Mouse (Mus musculus) embryo, embryonic 11.5 days (tissue): Measurements from ENCODE around the gene Pctp.

Experiments
- DNase-seq: peaks from one replicate; pipeline ENCODE4 v3.0.0-alpha.2; 2012; ENCODE audit warnings: low read depth, low spot score

Pctp gene

DNA sequence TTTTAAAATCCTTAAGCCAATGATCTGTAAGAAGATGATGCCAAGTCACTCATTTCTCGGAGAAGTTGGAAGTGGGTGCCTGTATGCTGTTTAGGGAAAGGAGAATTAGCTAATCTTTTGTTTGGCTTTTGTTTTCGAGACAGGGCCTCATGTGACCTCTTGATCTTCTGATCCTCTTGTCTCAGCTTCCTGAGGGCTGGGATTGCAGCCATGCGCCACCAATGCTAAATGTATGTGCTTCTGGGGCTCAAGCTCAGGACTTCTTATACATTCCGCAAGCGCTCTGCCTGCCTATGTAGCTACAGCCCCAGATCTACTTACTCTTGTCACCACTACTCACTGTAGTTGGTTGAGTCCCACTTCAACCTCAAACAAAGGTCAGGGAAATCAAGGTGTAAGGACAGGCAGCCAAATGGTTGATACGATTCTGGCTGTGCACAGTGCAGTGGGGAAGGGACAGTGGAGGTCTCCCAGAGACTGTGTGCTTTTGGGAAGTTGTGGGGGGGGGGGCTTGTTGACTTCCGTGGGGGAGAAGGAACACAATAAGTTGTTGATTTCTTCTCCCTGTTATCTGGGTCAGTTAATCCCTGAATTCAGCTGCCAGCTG is 24.8 kb downstream of the Pctp start:
- DNase-seq = no peak

- no peak for DNase-seq
Measured at GRCm38 (mm10) chr11:89976361-89976760, 26.3 kb downstream of the Pctp start.

GRCm38 (mm10) chr11:89971296-89971695 is 31.4 kb downstream of the Pctp start:
- no peak for DNase-seq

GRCm38 (mm10) chr11:89970726-89971125 is 32.0 kb downstream of the Pctp start:
- no peak for DNase-seq

- no peak for DNase-seq
Measured at GRCm38 (mm10) chr11:89969131-89969530, 33.6 kb downstream of the Pctp start.

DNA sequence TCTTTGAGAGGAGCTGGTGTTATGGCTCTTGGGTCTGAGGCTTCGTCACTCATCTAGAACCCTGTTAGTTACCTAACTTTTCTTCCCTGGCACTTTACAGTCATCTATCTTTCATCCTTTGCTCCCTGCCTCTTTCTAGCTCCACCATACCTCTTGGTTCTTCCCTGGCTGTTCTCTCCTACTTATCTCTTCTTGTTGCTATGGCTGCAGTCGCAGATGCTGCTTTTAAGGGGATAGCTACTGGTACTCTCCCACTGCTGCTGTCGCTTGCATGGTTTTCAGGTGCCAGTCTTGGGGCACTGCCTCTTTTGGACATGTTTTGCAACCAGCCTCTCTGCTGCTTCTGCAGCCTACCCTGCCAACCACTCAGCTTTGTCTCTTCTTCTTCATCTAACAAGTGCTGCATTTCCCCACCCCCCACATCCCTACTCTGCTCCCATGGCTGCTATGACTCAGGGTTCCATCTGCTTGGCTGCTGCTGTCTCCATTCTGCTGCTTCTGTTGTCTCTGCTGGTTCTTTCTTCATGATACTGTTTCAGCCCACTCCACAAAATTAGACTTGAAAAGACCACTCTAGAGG is 51.9 kb downstream of the Pctp start:
- no peak for DNase-seq

GRCm38 (mm10) chr11:89947806-89948205 is 54.9 kb downstream of the Pctp start:
- no peak for DNase-seq

- no peak for DNase-seq
Measured at GRCm38 (mm10) chr11:89945159-89945558, 57.5 kb downstream of the Pctp start.

- no peak for DNase-seq
Measured at GRCm38 (mm10) chr11:89937241-89937640, 65.5 kb downstream of the Pctp start.
